Mouse (Mus musculus) embryonic facial prominence, embryonic 15.5 days (tissue): ENCODE measurements around the gene Psmb11. TPM values are rescaled to one million over a fixed set of nuclear protein-coding genes. Genes with fewer than 3 reads are reported as not detected.

Experiments
- ATAC-seq: fragments of 200-750 bp; cut with Nextera tagmentation; 2 replicates; pipeline ENCODE4 v1.8.0; 2017; ENCODE audit warnings: low read depth, moderate TSS enrichment; ENCODE audit not compliant: insufficient number of reproducible peaks, low FRiP score, low TSS enrichment
- H3K27ac ChIP-seq: fragments of 300-500 bp; sonication (generic); replicated peaks from 2 replicates; pipeline ENCODE4 v1.5.1; 2015; ENCODE audit warnings: mild to moderate bottlenecking, inconsistent platforms
- H3K27me3 ChIP-seq: fragments of 300-500 bp; sonication (generic); 2 replicates; pipeline ENCODE4 v1.6.1; 2015; ENCODE audit warnings: inconsistent platforms
- H3K36me3 ChIP-seq: fragments of 300-500 bp; sonication (generic); 2 replicates; pipeline ENCODE4 v1.6.1; 2015; ENCODE audit warnings: mild to moderate bottlenecking, inconsistent platforms
- H3K4me1 ChIP-seq: fragments of 300-500 bp; sonication (generic); 2 replicates; pipeline ENCODE4 v1.6.1; 2015; ENCODE audit warnings: inconsistent platforms
- H3K4me2 ChIP-seq: fragments of 300-500 bp; sonication (generic); replicated peaks from 2 replicates; pipeline ENCODE4 v1.6.1; 2015; ENCODE audit warnings: mild to moderate bottlenecking, inconsistent platforms
- H3K4me3 ChIP-seq: fragments of 300-500 bp; sonication (generic); replicated peaks from 2 replicates; pipeline ENCODE4 v1.5.1; 2015; ENCODE audit warnings: mild to moderate bottlenecking, inconsistent platforms
- H3K9ac ChIP-seq: fragments of 300-500 bp; sonication (generic); 2 replicates; pipeline ENCODE4 v1.6.1; 2015; ENCODE audit warnings: inconsistent platforms
- H3K9me3 ChIP-seq: fragments of 300-500 bp; sonication (generic); replicated peaks from 2 replicates; pipeline ENCODE4 v1.6.1; 2016; ENCODE audit warnings: inconsistent platforms
- WGBS: fragments of 180-500 bp; shearing (Covaris S2); methylation state at CpG from one replicate; pipeline ENCODE4 v1.1.7; 2015; 5-methylcytosine and 5-hydroxymethylcytosine counted together
- polyA plus RNA-seq: library from polyadenylated mRNA; unstranded; fragments of >200 nt; fragmentation: Nextera tagmentation; extraction: Ambion mirVana; gene quantifications from 2 replicates; pipeline ENCODE4 v1.2.1, GENCODE M21; 2015

Psmb11 gene
- polyA plus RNA-seq, 1 experiment from 2014 or later: not detected

DNA sequence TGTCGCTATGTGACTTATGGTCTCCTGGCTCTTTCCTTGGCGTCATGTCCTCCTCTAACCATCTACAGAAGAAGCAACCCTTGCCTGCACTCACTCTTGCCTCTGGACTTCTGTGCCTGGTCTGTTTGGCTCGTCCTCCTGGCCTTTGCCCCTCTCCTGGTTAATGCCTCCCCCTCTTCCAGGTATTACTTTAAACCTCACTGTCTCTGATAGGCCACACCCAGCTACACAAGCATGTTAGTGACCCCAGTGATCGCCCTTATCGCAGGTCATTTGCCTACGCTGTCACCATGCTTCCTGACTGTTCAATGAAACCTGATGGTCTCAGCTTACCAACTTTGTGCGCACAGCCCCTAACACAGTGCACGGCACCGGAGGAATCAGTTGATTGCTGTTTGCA is 38.7 kb upstream of the Psmb11 start:
- Histone ChIP-seq H3K36me3 (peaks cover 31% of the 10 kb centered on the region; the same call in 1 of the 2 replicates), H3K4me1 (peaks cover 9% of the 10 kb centered on the region), H3K27ac (no peak overlapping the region), H3K4me3 (no peak overlapping the region), H3K9ac (no peak overlapping the region), H3K4me2 (no peak overlapping the region), H3K27me3 (no peaks in the 10 kb centered on the region), H3K9me3 (no peaks in the 10 kb centered on the region)
- 92% methylated on average over 9 of the region's 9 CpGs for WGBS
- ATAC-seq: no peak

GRCm38 (mm10) chr14:54583681-54584338 is 37.4 kb upstream of the Psmb11 start:
- Histone ChIP-seq H3K4me1 (peaks cover 2% of the 10 kb centered on the region), H3K4me2 (no peak overlapping the region), H3K36me3 (peaks cover 31% of the 10 kb centered on the region; the same call in 1 of the 2 replicates), H3K27me3 (no peaks in the 10 kb centered on the region), H3K27ac (no peak overlapping the region), H3K9ac (no peak overlapping the region), H3K9me3 (no peaks in the 10 kb centered on the region), H3K4me3 (no peak overlapping the region)
- WGBS: 45% methylated on average over 7 of the region's 7 CpGs
- ATAC-seq: no peak

DNA sequence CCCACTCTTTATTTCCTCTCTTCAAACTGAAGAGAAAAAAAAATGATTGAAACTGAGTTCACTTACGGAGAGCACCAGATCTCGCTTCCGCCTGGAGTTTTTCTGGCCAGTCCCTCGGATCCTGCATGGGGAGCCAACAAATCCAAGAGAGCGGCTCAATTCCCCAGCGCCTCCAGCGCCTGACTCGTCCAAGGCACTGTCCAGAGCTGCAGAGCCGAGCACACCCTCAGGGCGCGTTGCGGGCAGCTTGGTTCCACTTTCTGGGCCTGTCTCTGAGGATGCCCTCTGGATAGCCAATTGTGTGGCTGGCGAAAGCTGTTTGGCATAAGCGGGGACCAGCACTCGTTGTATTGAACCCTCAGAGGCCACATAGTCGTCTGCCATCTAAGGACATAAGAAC is 30.2 kb upstream of the Psmb11 start:
- Histone ChIP-seq H3K4me2 (no peak overlapping the region), H3K27ac (no peak overlapping the region), H3K27me3 (no peaks in the 10 kb centered on the region), H3K4me3 (no peak overlapping the region), H3K36me3 (0 out of 2 replicates have a peak, but pooled peaks cover 8% of the 10 kb centered on the region), H3K9ac (no peak overlapping the region), H3K9me3 (no peaks in the 10 kb centered on the region), H3K4me1 (no peaks in the 10 kb centered on the region)
- WGBS: 88% methylated on average over 16 of the region's 16 CpGs
- no peak for ATAC-seq

DNA sequence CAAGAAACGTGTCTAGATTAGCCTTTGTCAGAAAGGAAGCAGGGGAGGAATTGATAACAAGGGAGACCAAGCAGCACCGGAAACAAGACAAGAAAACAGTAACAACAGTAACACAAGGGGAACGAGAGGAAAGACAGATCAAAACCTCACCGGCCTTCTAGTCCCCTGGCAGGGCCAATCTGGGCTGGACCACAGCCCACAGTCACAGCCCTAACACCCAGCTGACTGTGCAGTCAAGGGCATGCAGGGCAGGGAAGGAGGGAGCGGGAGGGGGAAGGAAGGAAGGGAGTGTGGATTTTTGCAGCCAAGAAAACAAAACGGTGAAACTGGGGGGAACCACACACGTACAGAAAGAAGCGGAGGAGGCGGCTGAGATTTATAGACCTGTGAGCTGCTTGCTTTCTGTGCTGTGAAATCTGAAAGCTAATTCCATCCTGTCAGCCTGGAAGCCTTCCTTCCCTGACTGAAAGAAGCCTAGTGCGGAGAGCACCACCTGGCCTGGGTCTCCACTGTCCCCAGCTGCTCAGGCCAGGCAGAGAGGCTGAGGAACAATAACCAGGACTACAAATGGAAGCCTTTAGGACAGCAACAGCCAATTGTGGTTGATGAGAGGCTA is 28.8 kb upstream of the Psmb11 start:
- ATAC-seq: no peak
- Histone ChIP-seq H3K9ac (no peak overlapping the region), H3K4me2 (no peak overlapping the region), H3K4me1 (no peaks in the 10 kb centered on the region), H3K27ac (no peak overlapping the region), H3K9me3 (no peaks in the 10 kb centered on the region), H3K27me3 (no peaks in the 10 kb centered on the region), H3K36me3 (0 out of 2 replicates have a peak, but pooled peaks cover 8% of the 10 kb centered on the region), H3K4me3 (no peak overlapping the region)
- 76% methylated on average over 10 of the region's 10 CpGs for WGBS

- no peak overlapping the region for H3K4me2 ChIP-seq
- H3K4me1 ChIP-seq: no peaks in the 10 kb centered on the region
- ATAC-seq: no peak
- no peak overlapping the region for H3K27ac ChIP-seq
- H3K36me3 ChIP-seq: peaks cover 10% of the 10 kb centered on the region; the same call in 1 of the 2 replicates
- H3K9me3 ChIP-seq: no peaks in the 10 kb centered on the region
- H3K9ac ChIP-seq: no peak overlapping the region
- no peak overlapping the region for H3K4me3 ChIP-seq
- H3K27me3 ChIP-seq: no peaks in the 10 kb centered on the region
- WGBS: 90% methylated on average over 3 of the region's 3 CpGs
Measured at GRCm38 (mm10) chr14:54594055-54594454, 27.2 kb upstream of the Psmb11 start.

DNA sequence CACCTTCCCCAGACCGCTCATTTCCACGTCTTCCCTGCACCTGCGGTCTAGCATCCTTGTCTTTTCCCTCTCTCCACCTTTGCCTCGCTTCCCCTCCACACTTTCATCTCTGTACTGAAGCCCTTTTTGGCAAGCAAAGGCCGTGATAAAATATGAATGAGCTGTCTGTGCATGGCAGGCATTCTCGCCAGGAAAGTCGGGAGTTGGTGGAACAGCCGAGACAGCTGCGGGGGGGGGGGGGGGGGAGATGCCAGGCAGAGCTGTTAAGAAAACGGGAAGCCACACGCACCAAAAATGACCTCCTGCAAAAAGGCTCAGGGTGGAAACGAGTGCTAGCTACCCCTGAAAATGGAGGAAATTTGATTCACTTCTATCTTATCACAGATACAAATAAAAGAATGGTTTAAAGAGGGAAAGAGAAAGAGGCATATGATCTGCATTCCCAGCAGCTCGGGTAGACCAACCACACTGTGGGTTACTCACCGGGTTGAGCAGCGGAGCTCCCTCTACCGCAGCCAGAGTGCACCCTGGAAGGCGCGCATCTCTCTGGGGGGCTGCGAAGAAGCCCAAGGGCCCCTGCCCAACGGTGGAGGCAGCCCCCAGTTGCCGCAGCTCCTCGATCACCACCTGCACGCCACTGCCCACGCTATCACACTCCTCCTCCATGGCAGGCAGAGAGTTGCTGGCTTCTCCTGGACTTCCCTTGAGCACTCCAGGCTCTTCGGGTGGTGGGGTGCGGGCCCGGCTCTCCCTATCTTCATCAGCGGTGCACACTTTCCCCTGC is 26.4 kb upstream of the Psmb11 start:
- Histone ChIP-seq H3K4me1 (no peaks in the 10 kb centered on the region), H3K4me2 (no peak overlapping the region), H3K4me3 (no peak overlapping the region), H3K9me3 (no peaks in the 10 kb centered on the region), H3K27me3 (no peaks in the 10 kb centered on the region), H3K27ac (no peak overlapping the region), H3K9ac (no peak overlapping the region), H3K36me3 (peaks cover 16% of the 10 kb centered on the region; the same call in 1 of the 2 replicates)
- peak; percentile 19; the same call in 1 of the 2 replicates for ATAC-seq
- 73% methylated on average over 28 of the region's 28 CpGs for WGBS

DNA sequence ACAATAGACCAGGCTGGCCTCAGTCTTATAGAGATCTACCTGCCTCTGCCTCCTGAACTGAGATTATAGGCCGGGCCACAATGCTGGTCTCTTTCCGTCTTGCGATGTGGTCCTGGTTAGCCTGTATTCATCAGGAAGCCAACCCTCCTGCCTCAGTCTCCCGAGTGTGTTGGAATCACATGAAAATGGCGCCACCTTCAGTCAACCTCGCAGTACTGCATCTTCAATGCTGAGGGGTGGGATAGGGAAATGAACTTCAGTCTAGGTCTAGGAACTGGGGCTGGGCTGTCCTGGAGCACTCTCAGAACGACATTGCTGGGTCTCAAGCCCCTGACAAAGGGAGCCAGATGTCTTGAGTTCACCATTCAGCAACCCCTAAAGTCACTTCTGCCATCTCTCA is 24.1 kb upstream of the Psmb11 start:
- Histone ChIP-seq H3K9ac (no peak overlapping the region), H3K4me3 (no peak overlapping the region), H3K4me1 (0 out of 2 replicates have a peak, but pooled peaks cover under 1% of the 10 kb centered on the region), H3K36me3 (peaks cover 16% of the 10 kb centered on the region; the same call in 1 of the 2 replicates), H3K4me2 (no peak overlapping the region), H3K27ac (no peak overlapping the region), H3K9me3 (no peaks in the 10 kb centered on the region), H3K27me3 (no peaks in the 10 kb centered on the region)
- ATAC-seq: no peak
- 81% methylated on average over 7 of the region's 7 CpGs for WGBS

- 51% methylated on average over 2 of the region's 2 CpGs for WGBS
- Histone ChIP-seq H3K9ac (no peak overlapping the region), H3K27ac (no peak overlapping the region), H3K4me2 (no peak overlapping the region), H3K36me3 (peaks cover 8% of the 10 kb centered on the region; the same call in 1 of the 2 replicates), H3K9me3 (no peaks in the 10 kb centered on the region), H3K27me3 (no peaks in the 10 kb centered on the region), H3K4me1 (peaks cover 23% of the 10 kb centered on the region), H3K4me3 (no peak overlapping the region)
- ATAC-seq: no peak
Measured at GRCm38 (mm10) chr14:54601601-54602000, 19.6 kb upstream of the Psmb11 start.

GRCm38 (mm10) chr14:54602613-54603012 is 18.6 kb upstream of the Psmb11 start:
- peaks cover 8% of the 10 kb centered on the region; the same call in 1 of the 2 replicates for H3K36me3 ChIP-seq
- H3K27me3 ChIP-seq: no peaks in the 10 kb centered on the region
- WGBS: 33% methylated on average over 4 of the region's 4 CpGs
- ATAC-seq: no peak
- H3K27ac ChIP-seq: peak overlapping the region; percentile 96
- H3K9ac ChIP-seq: 0 out of 2 replicates have a peak overlapping the region, but pooled peaks have one; percentile 54
- H3K9me3 ChIP-seq: no peaks in the 10 kb centered on the region
- H3K4me3 ChIP-seq: peak overlapping the region; percentile 65
- peaks cover 23% of the 10 kb centered on the region for H3K4me1 ChIP-seq
- peak overlapping the region; percentile 46 for H3K4me2 ChIP-seq

- H3K4me3 ChIP-seq: peak overlapping the region; percentile 65
- peak overlapping the region; percentile 54 for H3K9ac ChIP-seq
- WGBS: under 1% methylated on average over 46 of the region's 46 CpGs
- no peaks in the 10 kb centered on the region for H3K27me3 ChIP-seq
- H3K36me3 ChIP-seq: peaks cover 8% of the 10 kb centered on the region; the same call in 1 of the 2 replicates
- peak overlapping the region; percentile 46 for H3K4me2 ChIP-seq
- peak; percentile 100 for ATAC-seq
- H3K9me3 ChIP-seq: no peaks in the 10 kb centered on the region
- peak overlapping the region; percentile 96 for H3K27ac ChIP-seq
- H3K4me1 ChIP-seq: peaks cover 23% of the 10 kb centered on the region
Measured at GRCm38 (mm10) chr14:54603038-54603654, 18.1 kb upstream of the Psmb11 start.

DNA sequence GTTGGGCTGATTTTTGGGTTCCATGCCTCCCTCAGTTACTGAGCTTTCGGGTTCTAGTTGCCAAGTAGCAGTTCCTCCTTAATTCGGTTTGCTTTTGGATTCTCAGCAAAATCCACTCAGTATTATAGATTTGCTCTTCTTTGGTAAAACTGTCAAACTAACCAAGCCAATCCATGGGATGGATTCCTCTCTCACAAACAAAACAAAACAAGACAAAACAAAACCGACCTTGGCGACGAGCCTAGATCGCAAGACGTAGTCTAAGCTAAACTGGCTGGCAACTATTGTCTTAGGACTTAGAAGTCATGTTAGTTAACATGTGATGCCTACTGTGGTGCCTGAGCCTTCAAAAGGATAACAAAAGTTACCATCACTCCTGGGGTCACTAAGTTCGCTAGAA is 17.5 kb upstream of the Psmb11 start:
- Histone ChIP-seq H3K9ac (no peak overlapping the region), H3K4me1 (peaks cover 23% of the 10 kb centered on the region), H3K9me3 (no peaks in the 10 kb centered on the region), H3K36me3 (peaks cover 8% of the 10 kb centered on the region; the same call in 1 of the 2 replicates), H3K4me3 (peak overlapping the region; percentile 65), H3K4me2 (peak overlapping the region; percentile 46), H3K27me3 (no peaks in the 10 kb centered on the region), H3K27ac (peak overlapping the region; percentile 96)
- ATAC-seq: no peak
- 82% methylated on average over 8 of the region's 8 CpGs for WGBS
